Mouse (Mus musculus): ENCODE results near the gene Dock4.

DNA sequence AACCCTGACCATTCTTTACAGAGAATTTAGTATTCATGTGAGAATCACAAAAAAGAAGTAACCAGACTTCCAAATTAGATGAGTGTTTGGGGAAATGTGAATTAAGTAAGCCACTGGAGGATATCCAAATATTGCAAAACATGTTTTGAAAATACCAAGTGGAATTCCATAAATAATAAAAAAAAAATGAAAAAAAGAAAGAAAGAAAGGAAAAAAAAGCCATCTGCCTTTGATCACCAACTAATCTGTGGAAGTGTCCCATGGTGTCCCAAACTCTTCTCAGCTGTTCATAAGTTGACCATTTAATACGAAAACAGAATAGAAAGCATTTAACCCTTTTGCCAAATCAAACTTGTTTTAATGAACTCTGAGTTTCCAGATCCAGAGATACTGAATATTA is 118.0 kb downstream of the Dock4 start:
- no peak for TF ChIP-seq E2F4 (IDR thresholded peaks at IDR 0.05; ENCODE audit: insufficient replicate concordance, low read depth, low read length)
- TF ChIP-seq JUND (conservative IDR thresholded peaks at IDR 0.05; ENCODE audit: low read depth, low read length), result no peak
- no peak for TF ChIP-seq MAFK (IDR thresholded peaks at IDR 0.05; ENCODE audit: insufficient replicate concordance, low read length)
- no peak for TF ChIP-seq IRF4 (IDR thresholded peaks at IDR 0.05; ENCODE audit: low read depth, low read length)
- TF ChIP-seq CTCF (conservative IDR thresholded peaks at IDR 0.05 in 1 of 2, IDR thresholded peaks at IDR 0.05 in 1 of 2; ENCODE audit: low read depth in 2 of 2, low read length in 2 of 2), result no peak
- TF ChIP-seq POLR2A (IDR thresholded peaks at IDR 0.05; ENCODE audit: low read depth, low read length), result no peak
- TF ChIP-seq MYC (IDR thresholded peaks at IDR 0.05; ENCODE audit: low read depth, low read length), result no peak
- TF ChIP-seq EP300 (IDR thresholded peaks at IDR 0.05; ENCODE audit: low read length), result no peak
- no peak for TF ChIP-seq KAT2A (IDR thresholded peaks at IDR 0.05; ENCODE audit: insufficient replicate concordance, low read length)
- no peak for TF ChIP-seq POLR2AphosphoS2 (IDR thresholded peaks at IDR 0.05; ENCODE audit: low read depth, low read length)
- no peak for TF ChIP-seq MXI1 (IDR thresholded peaks at IDR 0.05; ENCODE audit: low read depth, low read length)

Measured in CH12.LX (cell line).